Mouse (Mus musculus) heart, postnatal 14 days (tissue): ENCODE results near the gene Osgin1. TPM values are rescaled to one million over a fixed set of nuclear protein-coding genes. Genes with fewer than 3 reads are reported as not detected.
A peak's percentile ranks its signal among the peaks of the same experiment; 100 is the strongest.

Source experiments
- DNase-seq, 2 experiments: peaks; one replicate each; pipeline ENCODE4 v3.0.0; 2021 to 2022
- intact Hi-C: fragments of 180-260 bp; cut with DNase I; formaldehyde crosslinking; loops from one replicate; pipeline ENCODE4 v1.15.1; 2025
- total RNA-seq, 2 experiments: library from RNA; stranded (reverse); gene quantifications; 2 replicates each; pipeline ENCODE4 v1.2.3; 2021

Gene Osgin1
- total RNA-seq, 2 experiments from 2014 or later: 1.3 to 2.5 TPM

DNA sequence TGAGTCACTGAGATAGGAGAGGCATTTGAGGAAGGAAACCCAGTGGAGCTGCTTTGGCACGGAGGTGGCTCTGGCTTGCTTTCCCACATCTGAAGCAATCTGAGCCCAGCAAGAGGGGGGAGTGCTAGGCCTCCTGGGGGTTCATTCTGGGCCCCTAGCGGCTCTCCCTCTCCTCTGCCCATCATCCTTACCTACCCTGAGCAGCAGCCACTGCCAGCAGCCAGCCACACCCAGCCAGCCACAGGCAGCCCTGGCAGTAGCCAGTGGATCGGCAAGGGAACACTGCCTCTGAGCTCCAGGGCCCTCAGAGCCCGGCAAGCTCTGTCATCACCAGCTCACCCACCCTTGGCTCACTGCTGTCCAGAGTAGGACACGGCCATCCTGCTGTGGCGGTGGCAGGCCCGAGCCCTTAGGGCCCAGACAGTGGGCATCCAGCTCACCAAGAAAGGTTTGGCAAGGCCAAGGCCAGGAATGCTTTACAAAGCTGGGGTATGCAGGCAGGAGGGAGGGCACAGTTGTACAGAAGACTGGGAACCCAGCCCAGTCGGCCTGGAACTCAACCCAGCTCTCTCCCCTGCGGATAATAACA lies 11.7 kb upstream of the Osgin1 start:
- DNase-seq: peak; percentile 40 to 62
- intact Hi-C loops: no loop called here

DNA sequence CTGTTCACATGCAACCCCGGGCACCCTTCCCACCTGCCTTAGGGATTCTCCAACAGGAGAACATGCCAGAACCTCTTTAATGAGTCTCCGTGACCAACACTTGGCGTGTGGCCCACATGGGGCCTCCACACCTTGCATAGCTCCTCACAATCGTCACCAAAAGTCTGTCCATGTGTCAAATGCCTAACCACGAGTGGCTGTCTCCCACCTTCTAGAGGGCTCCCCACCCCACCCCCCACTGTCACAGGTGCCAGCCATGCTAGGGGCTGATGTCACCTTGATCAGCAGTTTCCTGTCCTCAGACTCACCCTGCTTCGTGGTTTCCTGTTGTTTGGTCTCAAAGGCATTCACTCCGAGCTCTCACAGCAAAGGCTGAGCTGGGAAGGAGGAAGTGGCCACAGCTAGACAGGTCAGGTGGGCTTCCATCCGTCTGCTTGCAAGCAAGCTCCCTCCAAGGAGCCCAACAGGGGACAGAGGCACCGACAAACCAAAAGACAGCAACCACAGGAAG lies 10.2 kb upstream of the Osgin1 start:
- intact Hi-C loops: no loop called here
- peak; percentile 61 to 69 for DNase-seq

DNA sequence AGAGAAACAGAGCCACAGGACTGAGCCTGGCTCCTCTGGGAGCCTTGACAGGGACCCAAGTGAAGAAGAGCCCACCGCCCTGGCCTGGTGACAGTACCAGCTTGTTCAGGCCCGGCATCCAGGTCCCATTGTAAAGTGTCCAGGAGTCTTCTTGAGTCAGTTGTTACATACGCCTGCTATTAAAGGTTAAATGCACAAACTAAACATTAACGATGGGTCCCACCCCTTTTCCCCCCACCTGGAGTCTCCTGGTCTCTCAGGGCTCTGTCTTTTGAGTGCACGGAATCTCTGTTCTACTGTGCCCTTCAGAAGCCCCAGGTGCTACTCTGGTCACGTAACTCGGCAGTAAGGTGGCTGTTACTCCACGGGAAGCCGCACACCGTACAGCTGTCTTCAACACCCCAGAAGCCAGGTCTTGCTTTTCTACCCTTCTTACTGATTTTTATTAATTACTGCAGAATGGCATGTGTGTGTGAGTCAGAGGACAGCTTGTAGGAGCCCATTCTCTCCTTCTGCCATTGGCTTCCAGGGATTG lies 9.7 kb upstream of the Osgin1 start:
- DNase-seq: no peak
- intact Hi-C loops: no loop called here

DNA sequence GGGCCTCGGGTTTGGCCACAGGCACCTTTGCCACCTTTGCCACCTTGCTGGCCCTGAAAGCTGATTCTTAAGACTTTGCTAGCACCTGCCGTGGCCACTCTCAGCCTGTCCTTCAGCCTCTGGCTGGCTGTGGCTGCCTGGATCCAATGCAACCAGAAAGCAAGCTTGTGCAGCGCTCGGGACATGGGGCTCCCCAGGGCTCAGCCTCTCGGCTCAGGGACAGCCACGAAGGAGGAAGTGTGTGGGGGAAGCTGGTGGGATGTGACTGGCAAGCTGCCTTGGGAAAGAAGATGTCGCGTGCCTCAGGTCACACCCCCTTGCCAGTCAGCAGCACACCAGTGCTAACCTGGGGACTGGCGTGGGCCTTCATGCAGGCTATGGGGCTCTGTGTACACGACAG lies 9.2 kb upstream of the Osgin1 start:
- intact Hi-C loops: no loop called here
- DNase-seq: peak in 1 of 2 experiments; percentile 42

DNA sequence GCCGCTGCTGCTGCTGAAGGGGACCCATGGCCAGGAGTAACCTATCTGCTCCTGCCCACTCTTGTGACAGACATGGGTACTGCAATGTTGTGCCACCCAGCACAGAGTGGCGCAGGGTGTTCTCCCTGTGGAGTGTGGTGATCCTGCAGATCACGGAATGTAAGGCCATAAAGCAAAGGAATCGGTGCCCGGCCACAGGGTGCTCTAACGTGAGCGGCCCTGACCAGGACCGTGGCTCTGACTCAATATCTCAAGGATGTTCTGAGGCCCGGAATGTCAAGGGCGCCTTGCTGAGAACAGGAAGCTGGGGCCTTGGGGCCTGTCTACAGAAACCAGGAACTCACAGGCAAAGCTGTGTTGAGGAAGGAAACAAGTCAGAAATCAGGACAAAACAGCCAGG lies 8.4 kb upstream of the Osgin1 start:
- intact Hi-C loops: no loop called here
- peak; percentile 53 to 54 for DNase-seq

DNA sequence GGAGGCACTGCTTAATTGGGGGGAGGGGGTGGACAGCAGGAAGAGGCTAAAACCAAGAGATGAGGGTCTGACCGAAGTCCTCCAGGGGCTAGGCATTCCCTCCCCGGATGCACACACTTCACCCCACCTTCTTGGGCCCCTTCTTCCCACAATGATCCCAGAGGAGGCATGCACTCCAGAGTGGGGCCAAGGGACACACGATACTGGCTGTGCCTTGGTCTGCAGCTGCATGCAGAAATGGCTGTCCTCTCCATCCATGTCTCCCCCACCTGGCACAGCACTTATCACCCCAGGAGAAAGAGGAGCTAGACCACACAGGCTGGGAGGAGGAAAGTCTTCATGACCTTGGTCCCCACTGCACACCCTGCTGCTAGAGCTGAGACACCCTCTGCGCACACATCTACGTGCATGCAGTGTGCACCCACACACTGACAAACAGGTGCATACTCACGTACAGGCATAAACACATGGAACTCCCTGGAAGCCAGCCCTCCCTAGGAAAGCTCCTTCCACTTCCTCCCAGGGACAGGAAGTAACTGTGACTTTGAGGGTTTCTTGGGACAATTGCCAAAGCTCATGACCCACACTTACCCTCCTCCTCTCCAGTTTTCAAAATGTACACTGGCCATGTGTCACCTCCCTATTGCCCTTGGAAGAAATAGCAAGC lies 7.7 kb upstream of the Osgin1 start:
- intact Hi-C loops: no loop called here
- peak in 1 of 2 experiments; percentile 50 for DNase-seq

DNA sequence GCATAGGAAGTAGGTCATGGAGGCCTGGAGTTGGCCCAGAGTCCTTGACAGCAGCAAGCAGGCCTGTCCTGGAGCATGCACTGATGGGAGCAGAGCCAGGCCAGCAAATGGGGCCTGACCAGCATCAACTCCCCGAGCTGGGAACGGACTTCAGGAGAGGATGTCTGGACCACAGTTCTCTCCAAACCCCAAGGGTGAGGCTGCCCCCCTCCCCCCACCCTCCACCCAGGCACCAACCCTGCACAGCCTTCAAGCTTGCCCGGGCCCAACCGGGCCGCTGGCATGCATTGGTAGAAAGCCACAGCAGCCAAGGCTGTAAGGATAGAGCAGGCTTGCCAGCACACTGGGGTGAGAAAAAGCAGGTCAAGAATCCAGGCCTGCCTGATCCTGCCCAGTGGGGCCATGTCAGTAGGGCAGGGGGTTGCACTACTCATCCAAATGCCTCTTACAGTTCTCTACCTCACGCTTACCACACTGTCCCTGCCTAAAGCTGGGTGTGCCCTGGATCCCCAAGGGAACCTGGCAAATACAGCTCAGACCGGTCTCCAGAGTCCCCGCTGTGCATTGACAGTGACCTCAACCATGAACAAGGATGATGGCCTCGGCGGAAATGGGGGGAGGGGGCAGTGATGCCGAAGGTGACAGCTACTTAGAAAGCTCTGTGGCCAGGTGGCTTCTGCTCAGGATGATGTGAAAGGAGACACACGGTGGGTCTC lies 6.1 kb upstream of the Osgin1 start:
- intact Hi-C loops: no loop called here
- DNase-seq: peak; percentile 61 to 66

DNA sequence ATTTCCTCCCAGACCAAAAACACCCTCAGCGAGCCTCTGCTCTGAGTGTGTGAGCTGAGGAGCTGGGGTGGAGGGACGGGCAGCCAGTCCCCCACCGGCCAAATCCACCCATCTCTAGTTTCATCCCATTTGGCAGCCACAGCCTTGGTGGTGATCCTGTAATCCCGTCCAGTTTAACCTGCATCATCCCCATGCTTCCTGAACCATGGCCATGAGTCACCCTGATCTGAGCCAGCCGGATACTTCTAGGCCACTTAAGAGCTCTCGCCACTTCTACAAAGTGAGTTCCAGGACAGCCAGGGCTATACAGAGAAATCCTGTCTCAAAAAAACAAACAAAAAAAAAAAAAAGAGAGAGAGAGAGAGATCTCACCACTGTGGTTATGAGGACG lies 5.6 kb upstream of the Osgin1 start:
- intact Hi-C loops: no loop called here
- DNase-seq: no peak

DNA sequence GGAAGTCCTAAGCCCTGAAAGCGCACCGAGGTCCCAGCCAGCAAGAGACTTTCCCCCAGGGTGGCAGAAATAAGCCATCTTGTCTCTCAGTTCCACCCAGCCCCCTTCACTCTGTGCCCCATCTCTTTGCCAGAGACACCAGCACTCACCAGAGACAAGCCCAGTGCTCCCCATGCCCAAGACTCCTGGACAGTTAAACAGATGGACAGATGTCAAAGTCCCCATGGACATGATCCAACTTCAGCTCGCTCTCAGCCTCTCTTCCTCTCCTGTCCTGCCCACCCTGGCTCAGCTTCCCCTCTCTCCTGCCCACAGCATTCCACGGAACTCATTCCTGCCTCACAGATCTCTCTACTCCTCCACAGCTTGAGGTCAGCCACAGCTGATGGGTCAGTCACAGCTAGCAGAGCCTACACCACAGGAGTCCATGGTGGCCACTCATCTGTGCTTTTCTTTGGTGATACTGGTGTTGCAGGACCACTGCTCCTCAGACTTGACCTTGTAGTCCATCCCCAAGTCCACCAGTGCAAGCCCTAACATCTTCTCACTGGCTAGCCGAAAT lies 5.1 kb upstream of the Osgin1 start:
- intact Hi-C loops: no loop called here
- DNase-seq: no peak

DNA sequence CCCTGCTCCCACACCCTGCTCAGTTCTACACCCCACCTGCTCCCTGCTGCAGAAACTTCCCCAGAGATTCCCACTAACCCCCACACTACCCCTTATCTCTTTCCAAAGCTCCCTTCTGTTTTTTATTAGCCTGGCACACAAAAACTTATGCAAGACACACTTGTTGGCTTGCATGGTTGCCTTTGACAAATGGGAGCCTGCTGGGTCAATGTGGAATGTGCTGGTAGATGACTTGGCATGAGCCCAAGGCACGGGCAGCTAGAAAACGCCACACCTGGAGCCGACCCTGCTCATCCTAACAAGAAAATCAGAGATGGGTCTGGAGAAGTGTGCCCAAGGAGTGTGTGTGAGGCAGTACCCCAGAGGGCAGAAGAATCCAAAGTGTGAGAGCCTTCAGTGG lies 4.4 kb upstream of the Osgin1 start:
- intact Hi-C loops: no loop called here

DNA sequence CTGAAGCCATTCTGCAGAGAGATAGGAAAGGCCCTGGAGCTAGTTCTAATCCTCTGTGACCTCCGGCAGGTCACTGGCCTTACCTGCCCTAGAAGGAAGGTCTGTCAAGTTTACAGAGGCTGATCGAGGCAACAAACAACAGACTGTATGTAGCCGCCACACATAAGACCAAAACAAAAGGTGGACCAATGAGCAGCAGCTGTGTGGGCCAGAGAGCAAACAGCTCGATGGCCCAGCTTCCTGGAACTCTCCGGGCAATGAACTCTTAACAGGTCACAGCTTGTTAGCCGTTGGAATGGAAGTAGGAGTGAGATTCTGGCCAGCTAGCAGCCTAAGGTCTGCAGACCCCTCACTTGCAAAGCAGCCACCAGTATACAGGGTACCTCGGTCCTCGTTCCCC lies 3.7 kb upstream of the Osgin1 start:
- intact Hi-C loops: no loop called here
- DNase-seq: no peak

More for the DNA sequence above, 4.4 kb upstream of the Osgin1 start:
- no peak for DNase-seq

DNA sequence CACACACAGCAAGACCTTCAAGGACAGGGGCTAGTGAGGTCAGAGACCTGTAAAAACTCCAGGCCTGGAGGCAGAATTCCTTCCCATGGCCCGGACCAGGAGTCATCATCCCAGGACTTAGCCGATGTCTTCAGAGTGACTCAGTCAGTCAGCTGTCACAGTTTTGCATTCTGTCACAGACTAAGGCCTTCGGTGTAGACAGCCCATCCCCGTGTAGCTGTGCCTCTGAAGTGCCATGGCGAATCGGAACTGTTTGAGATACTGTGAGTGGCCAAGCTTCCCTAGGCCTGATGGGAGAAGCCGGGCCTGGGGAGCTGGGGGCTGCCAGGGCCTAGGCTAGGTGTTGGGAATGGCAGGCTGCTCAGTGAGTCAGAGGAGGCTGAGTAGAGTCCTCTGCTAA lies 3.2 kb upstream of the Osgin1 start:
- intact Hi-C loops: no loop called here
- DNase-seq: no peak

DNA sequence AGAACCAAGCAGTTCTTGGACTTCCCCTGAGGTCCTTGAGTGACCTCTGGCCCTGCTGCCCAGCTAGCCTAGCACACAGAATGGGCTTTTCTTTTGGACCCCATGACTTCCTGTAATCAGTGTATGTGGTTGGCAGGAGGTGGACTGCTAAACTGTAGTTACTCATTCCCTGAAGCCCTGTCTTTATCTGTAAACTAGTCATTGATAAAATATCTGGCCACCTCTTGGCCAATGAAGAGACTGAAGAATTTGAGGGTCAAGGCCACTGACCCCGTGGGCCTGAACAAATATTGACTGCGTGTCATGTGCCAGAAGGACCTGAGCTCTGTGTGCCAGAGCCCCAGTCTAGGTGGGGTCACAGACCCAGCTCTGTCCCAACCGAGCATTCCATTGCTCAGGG lies 1.6 kb upstream of the Osgin1 start:
- intact Hi-C loops: no loop called here
- no peak for DNase-seq

DNA sequence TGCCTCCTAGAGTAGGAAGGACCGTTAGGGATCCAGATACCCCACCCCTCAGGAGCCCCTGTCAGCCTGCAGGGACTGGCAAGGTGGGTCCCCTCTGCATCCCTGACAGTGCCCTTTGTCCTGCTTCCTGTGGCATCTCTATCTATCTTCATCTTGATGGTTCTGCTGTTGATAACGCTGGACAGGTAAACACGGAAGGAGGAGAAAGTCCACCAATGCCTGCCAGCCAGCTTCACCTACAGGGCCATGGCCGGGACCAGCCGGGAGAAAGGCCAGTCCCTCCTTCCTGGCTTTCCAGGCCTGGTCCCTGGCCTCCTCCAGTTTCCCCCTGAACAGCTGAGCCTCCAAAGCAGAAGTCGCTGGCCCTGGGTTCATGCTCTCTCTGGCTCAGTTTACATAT lies 645 bp downstream of the Osgin1 start:
- intact Hi-C loops: no loop called here
- no peak for DNase-seq

DNA sequence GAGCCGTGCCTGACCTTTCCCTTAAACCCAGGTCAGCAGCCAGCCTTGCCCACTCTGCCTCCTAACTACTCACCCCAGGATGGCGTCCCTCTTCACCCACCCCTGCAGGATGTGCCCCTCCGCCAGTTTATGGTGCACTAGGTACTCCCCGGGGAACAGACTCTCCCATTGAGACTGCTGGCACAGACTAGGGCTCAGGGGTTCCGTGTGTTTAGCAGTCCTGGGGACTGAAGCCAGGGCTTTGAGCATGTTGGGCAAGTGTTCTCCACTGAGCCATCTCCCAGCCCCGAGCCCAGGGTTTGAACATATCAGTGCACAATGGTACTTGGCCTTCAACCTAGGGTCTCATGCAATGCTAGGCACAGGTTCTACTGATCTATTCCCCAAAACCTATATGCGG lies 1.6 kb downstream of the Osgin1 start:
- no peak for DNase-seq
- intact Hi-C loops: no loop called here

DNA sequence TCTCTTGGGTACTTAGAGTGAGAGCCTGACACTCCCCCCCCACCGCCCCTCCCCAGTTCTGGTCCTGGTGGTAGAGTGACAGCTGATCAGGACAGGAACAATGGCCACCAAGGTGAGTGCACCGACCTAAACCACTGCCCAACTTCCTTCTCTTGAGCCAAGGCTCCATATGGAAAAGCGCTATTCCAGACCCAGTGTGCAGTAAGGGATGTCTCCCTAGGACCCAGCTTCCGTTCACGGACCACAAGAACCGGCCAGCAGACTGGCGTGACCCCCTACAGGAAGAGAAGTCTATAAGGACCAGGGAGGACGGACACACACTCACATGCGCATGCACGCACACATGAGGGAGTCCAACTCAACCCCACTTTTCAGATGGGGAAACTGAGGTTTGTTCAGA lies 2.4 kb downstream of the Osgin1 start:
- intact Hi-C loops: no loop called here
- no peak for DNase-seq

DNA sequence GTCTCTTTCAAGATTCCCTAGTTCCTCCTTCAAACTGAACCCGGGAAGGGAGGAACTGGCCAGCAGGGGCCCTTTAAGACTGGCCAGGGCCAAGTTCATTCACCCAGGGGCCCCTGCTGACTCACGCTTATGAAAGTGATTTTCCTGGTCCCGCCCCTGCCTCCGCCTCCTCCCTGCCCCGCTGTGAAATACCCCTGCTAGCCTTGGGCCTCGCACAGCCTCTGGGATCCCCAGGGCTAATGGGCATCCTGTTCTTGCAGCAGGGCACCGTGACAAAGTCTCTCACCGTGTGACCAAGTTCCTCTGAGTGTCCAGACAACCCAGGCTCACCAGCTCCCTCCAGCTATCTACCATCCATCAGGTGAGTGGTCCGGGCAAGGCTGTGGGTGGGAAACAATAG lies 3.0 kb downstream of the Osgin1 start:
- peak; percentile 82 to 83 for DNase-seq
- intact Hi-C loops: no loop called here

DNA sequence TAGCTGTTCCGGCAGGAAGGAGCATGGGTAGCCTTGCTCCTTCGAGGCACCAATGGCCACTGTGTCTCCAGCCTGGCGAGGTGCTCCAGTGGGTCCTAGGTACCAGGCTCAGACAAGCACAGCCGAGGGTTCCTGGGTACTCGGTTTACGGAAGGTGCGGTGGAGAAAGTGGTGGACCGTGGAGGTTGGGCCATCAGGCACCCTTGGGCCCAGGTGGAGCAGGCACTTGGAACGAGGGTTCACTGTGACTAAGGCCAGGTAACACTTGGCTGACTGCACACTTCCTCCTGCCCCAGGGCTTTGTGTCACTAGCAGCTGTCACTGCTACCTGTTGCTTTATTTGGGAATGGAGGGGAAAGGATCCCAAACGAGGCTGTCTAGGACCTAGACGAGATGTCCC lies 3.6 kb downstream of the Osgin1 start:
- intact Hi-C loops: no loop called here
- DNase-seq: no peak

DNA sequence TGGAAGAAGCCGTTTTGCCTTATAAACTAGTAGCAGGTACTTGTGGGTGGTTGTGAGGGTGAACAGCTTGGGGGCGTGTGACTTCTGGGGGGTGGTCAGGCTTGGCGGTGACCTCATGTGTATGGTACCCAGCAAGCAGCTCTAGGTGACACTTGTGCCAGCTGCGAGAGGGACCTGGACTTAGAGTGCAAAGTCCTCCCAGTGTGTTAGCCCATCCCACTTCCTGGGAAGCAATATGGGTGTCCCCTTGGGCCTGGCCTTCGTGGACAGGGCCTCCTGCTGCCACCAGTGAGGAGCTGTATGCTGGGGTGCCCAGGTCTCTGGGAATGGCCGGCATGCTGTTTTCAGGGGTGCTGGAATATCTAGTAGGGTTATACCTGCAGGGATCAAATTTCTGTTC lies 5.0 kb downstream of the Osgin1 start:
- intact Hi-C loops: no loop called here

DNA sequence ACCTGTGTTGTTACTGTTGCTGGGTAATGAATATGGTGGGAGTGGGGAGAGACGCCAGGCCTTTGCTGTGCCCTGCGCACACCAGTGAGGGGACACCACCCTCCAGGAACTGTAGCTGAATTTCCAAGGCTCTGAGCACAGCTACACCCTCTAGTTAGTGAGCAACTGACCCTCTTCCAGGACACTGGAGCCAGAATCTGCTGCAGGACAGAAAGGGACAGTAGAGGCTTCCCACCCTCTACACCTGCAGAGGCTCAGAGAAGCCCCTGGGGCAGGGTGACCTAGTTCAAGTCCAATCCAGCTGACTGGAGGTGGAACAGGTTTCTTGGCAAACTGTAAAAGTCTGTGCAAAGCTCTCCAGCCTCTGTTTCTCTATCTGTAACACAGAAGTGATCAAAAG lies 5.5 kb downstream of the Osgin1 start:
- intact Hi-C loops: no loop called here
- DNase-seq: no peak

More for the DNA sequence above, 5.0 kb downstream of the Osgin1 start:
- DNase-seq: no peak

DNA sequence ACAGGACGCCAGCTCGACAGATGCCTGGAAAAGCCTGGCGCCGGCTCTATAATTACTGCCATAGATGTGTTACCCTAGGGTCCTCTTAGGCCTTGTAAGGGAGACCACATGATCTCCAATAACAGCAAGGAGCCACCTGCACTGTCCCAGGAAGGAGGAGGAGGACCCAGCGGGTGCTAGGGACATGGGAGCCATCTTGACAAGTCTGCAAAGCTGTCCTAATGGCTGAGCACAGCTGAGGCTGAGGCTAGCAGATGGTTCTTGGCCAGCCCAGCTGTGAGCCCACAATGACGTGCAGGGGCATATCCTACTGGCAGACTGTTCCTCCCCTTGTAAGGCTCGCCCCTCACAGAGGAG lies 5.9 kb downstream of the Osgin1 start:
- DNase-seq: no peak
- intact Hi-C loops: loop anchor here (1.0 to 10.0 kb wide), 4 partner anchors 28 to 345 kb away; partner anchors contain the start of gene Taf1c
